Mouse (Mus musculus) intestine, postnatal 0 days (tissue): ENCODE results near the gene Pigt. TPM values are rescaled to one million over a fixed set of nuclear protein-coding genes. Genes with fewer than 3 reads are reported as not detected.

ENCODE experiments used
- ATAC-seq: fragments of 200-750 bp; cut with Nextera tagmentation; 2 replicates; pipeline ENCODE4 v1.8.0; 2017; ENCODE audit warnings: mild to moderate bottlenecking, moderate TSS enrichment, moderate library complexity
- H3K27ac ChIP-seq: fragments of 300-500 bp; sonication (generic); 2 replicates; pipeline ENCODE4 v1.5.1; 2014; ENCODE audit warnings: mild to moderate bottlenecking, low read depth, low read length, moderate library complexity
- H3K27me3 ChIP-seq: fragments of 300-500 bp; sonication (generic); replicated peaks from 2 replicates; pipeline ENCODE4 v1.6.1; 2014; ENCODE audit warnings: low read length, mixed read lengths; ENCODE audit not compliant: control insufficient read depth, insufficient read depth
- H3K36me3 ChIP-seq: fragments of 300-500 bp; sonication (generic); 2 replicates; pipeline ENCODE4 v1.6.1; 2014; ENCODE audit warnings: mild to moderate bottlenecking, moderate library complexity; ENCODE audit not compliant: control insufficient read depth, insufficient read depth
- H3K4me1 ChIP-seq: fragments of 300-500 bp; sonication (generic); replicated peaks from 2 replicates; pipeline ENCODE4 v1.6.1; 2014; ENCODE audit warnings: antibody characterized with exemption, low read length, mixed read lengths; ENCODE audit not compliant: control insufficient read depth, insufficient read depth
- H3K4me2 ChIP-seq: fragments of 300-500 bp; sonication (generic); replicated peaks from 2 replicates; pipeline ENCODE4 v1.6.1; 2014; ENCODE audit warnings: low read depth, mild to moderate bottlenecking, moderate library complexity
- H3K4me3 ChIP-seq: fragments of 300-500 bp; sonication (generic); 2 replicates; pipeline ENCODE4 v1.5.1; 2014; ENCODE audit warnings: low read depth, low read length
- H3K9ac ChIP-seq: fragments of 300-500 bp; sonication (generic); 2 replicates; pipeline ENCODE4 v1.6.1; 2014; ENCODE audit warnings: mild to moderate bottlenecking, low read depth, low read length
- H3K9me3 ChIP-seq: fragments of 300-500 bp; sonication (generic); 2 replicates; pipeline ENCODE4 v1.6.1; 2016; ENCODE audit warnings: mixed run types; ENCODE audit not compliant: control insufficient read depth
- CTCF ChIP-seq: sonication (generic); IDR thresholded peaks from 2 replicates; pipeline ENCODE4 v1.5.1; 2016; ENCODE audit warnings: low read depth, mild to moderate bottlenecking, control low read depth, antibody characterized with exemption, moderate library complexity
- WGBS: fragments of 180-500 bp; shearing (Covaris S2); extraction: QIAGEN DNeasy Blood & Tissue Kit; methylation state at CpG from one replicate; pipeline ENCODE4 v1.1.7; 2014; 5-methylcytosine and 5-hydroxymethylcytosine counted together
- polyA plus RNA-seq: library from polyadenylated mRNA; unstranded; fragments of >200 nt; fragmentation: Nextera tagmentation; extraction: Ambion mirVana; gene quantifications from 2 replicates; pipeline ENCODE4 v1.2.1, GENCODE M21; 2015

Pigt gene
- polyA plus RNA-seq, 1 experiment from 2014 or later = 83.0 TPM

DNA sequence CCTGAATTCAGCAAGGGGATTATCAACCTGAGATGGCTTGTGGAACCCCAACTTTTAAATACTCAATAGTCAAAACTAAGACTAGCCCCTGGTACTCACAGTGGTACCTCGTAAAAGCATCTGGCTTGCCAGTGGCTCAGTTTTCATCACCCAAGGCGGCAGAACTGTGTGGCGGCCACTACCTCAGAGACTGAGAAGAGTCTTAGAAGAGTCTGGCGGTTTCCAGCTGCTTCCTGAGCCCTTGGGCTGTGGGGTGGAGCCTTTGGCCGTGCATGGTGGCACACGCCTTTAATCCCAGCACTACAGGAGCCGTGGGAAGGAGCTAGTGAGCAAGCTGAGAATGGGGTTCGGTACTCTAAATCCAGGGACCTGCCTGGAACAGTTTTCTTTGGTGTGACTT, 25.0 kb downstream of the Pigt start:
- no peaks in the 10 kb centered on the region; the same call in 1 of the 2 replicates for H3K36me3 ChIP-seq
- H3K4me2 ChIP-seq = no peak overlapping the region
- no peaks in the 10 kb centered on the region for H3K27me3 ChIP-seq
- H3K4me3 ChIP-seq = no peak overlapping the region
- H3K9me3 ChIP-seq = no peaks in the 10 kb centered on the region
- no peak overlapping the region for H3K27ac ChIP-seq
- 39% methylated on average over 8 of the region's 8 CpGs for WGBS
- TF ChIP-seq CTCF = no peak
- H3K4me1 ChIP-seq = no peaks in the 10 kb centered on the region
- ATAC-seq = no peak
- H3K9ac ChIP-seq = no peak overlapping the region

- no peaks in the 10 kb centered on the region for H3K27me3 ChIP-seq
- H3K4me3 ChIP-seq = peak overlapping the region; percentile 21
- no peaks in the 10 kb centered on the region for H3K4me1 ChIP-seq
- 0 out of 2 replicates have a peak overlapping the region, but pooled peaks have one; percentile 4 for H3K4me2 ChIP-seq
- no peak overlapping the region for H3K9ac ChIP-seq
- ATAC-seq = peak; percentile 53
- no peaks in the 10 kb centered on the region; the same call in 1 of the 2 replicates for H3K36me3 ChIP-seq
- no peak overlapping the region for H3K27ac ChIP-seq
- WGBS = 68% methylated on average over 10 of the region's 10 CpGs
- TF ChIP-seq CTCF = no peak
- H3K9me3 ChIP-seq = no peaks in the 10 kb centered on the region
Measured at GRCm38 (mm10) chr2:164523301-164523773, 26.0 kb downstream of the Pigt start.

- no peaks in the 10 kb centered on the region for H3K27me3 ChIP-seq
- no peaks in the 10 kb centered on the region; the same call in 1 of the 2 replicates for H3K36me3 ChIP-seq
- H3K4me1 ChIP-seq = no peaks in the 10 kb centered on the region
- 67% methylated on average over 5 of the region's 5 CpGs for WGBS
- no peak overlapping the region for H3K27ac ChIP-seq
- no peak for TF ChIP-seq CTCF
- no peaks in the 10 kb centered on the region for H3K9me3 ChIP-seq
- ATAC-seq = no peak
- no peak overlapping the region for H3K4me2 ChIP-seq
- H3K4me3 ChIP-seq = no peak overlapping the region
- H3K9ac ChIP-seq = no peak overlapping the region
Measured at GRCm38 (mm10) chr2:164528557-164528956, 31.2 kb downstream of the Pigt start.

- 0% methylated on average over 3 of the region's 3 CpGs for WGBS
- ATAC-seq = peak; percentile 16
- no peak overlapping the region for H3K9ac ChIP-seq
Measured at GRCm38 (mm10) chr2:164531169-164531568, 33.8 kb downstream of the Pigt start.

GRCm38 (mm10) chr2:164534315-164534714, 37.0 kb downstream of the Pigt start:
- Histone ChIP-seq H3K4me3 (no peak overlapping the region), H3K4me1 (no peaks in the 10 kb centered on the region), H3K4me2 (no peak overlapping the region), H3K27me3 (no peaks in the 10 kb centered on the region), H3K27ac (no peak overlapping the region), H3K9me3 (no peaks in the 10 kb centered on the region), H3K9ac (no peak overlapping the region), H3K36me3 (no peaks in the 10 kb centered on the region)
- WGBS = 70% methylated on average over 10 of the region's 10 CpGs
- TF ChIP-seq CTCF = no peak
- no peak for ATAC-seq

More at GRCm38 (mm10) chr2:164531169-164531568, 33.8 kb downstream of the Pigt start:
- no peak overlapping the region for H3K4me2 ChIP-seq
- H3K4me1 ChIP-seq = no peaks in the 10 kb centered on the region
- no peak overlapping the region for H3K27ac ChIP-seq
- no peak overlapping the region for H3K4me3 ChIP-seq
- no peaks in the 10 kb centered on the region for H3K27me3 ChIP-seq
- TF ChIP-seq CTCF = peak; percentile 96
- no peaks in the 10 kb centered on the region; the same call in 1 of the 2 replicates for H3K36me3 ChIP-seq
- H3K9me3 ChIP-seq = no peaks in the 10 kb centered on the region

DNA sequence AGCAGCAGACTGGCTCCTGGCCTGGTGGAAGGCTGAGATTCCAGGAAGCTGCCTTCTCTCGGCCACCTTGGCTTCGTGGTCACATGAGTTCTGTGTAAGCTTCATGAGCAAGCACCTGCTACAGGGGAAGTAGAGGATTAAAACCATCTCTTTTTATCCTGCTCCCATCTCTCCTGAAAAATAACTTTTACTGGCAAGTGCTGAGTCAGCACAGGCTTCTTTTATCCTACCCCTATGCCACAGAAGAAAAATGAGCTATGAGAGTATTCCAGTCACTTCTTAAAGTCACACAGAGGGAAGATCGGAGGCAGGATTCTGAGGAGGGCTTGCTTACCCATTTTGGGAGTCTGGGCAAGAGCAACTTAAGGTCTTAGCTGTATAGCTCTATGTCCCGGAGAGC, 39.7 kb downstream of the Pigt start:
- no peak overlapping the region for H3K4me3 ChIP-seq
- H3K27ac ChIP-seq = no peak overlapping the region
- H3K36me3 ChIP-seq = no peaks in the 10 kb centered on the region
- no peak overlapping the region for H3K9ac ChIP-seq
- H3K4me2 ChIP-seq = no peak overlapping the region
- 78% methylated on average over 4 of the region's 4 CpGs for WGBS
- no peaks in the 10 kb centered on the region for H3K27me3 ChIP-seq
- no peak for ATAC-seq
- H3K9me3 ChIP-seq = no peaks in the 10 kb centered on the region
- TF ChIP-seq CTCF = no peak
- H3K4me1 ChIP-seq = no peaks in the 10 kb centered on the region
